Mouse (Mus musculus) CH12.LX (cell line): ENCODE measurements at regions not wholly inside any gene's neighbourhood (a gene's known extent, or its start where the extent isn't known, plus 50 kb on each side); places are given as distances from the start of the nearest gene placed in this dataset.

ENCODE experiments used
- CHD2 ChIP-seq: IDR thresholded peaks from 2 replicates; pipeline ENCODE4 v1.6.1; 2011; ENCODE audit warnings: low read length, improper control_type of control experiment
- CTCF ChIP-seq, 2 experiments: IDR thresholded peaks in 1 of 2; conservative IDR thresholded peaks in 1 of 2; 2 replicates each; pipeline ENCODE4 v1.5.1; 2011 to 2012; ENCODE audit warnings: low read depth in 2 of 2, low read length in 2 of 2, improper control_type of control experiment in 1 of 2, inconsistent platforms in 1 of 2, mild to moderate bottlenecking in 1 of 2, moderate library complexity in 1 of 2
- JUN ChIP-seq: IDR thresholded peaks from 2 replicates; pipeline ENCODE4 v1.6.1; 2011; ENCODE audit warnings: low read depth, mild to moderate bottlenecking, low read length, improper control_type of control experiment, moderate library complexity; ENCODE audit not compliant: insufficient read depth
- JUND ChIP-seq: conservative IDR thresholded peaks from 2 replicates; pipeline ENCODE4 v1.6.1; 2011; ENCODE audit warnings: low read depth, low read length, improper control_type of control experiment
- MAX ChIP-seq: IDR thresholded peaks from 2 replicates; pipeline ENCODE4 v1.6.1; 2011; ENCODE audit warnings: low read length, improper control_type of control experiment
- MAZ ChIP-seq: IDR thresholded peaks from 2 replicates; pipeline ENCODE4 v1.6.1; 2012; ENCODE audit warnings: low read depth, mild to moderate bottlenecking, inconsistent platforms, low read length, improper control_type of control experiment, moderate library complexity
- MXI1 ChIP-seq: IDR thresholded peaks from 2 replicates; pipeline ENCODE4 v1.6.1; 2011; ENCODE audit warnings: mild to moderate bottlenecking, low read depth, low read length, improper control_type of control experiment
- MYC ChIP-seq: IDR thresholded peaks from 2 replicates; pipeline ENCODE4 v1.6.1; 2011; ENCODE audit warnings: low read depth, mild to moderate bottlenecking, improper control_type of control experiment, low read length
- POLR2A ChIP-seq: IDR thresholded peaks from 2 replicates; pipeline ENCODE4 v1.6.1; 2011; ENCODE audit warnings: low read depth, mild to moderate bottlenecking, improper control_type of control experiment, low read length
- POLR2AphosphoS2 ChIP-seq: IDR thresholded peaks from 2 replicates; pipeline ENCODE4 v1.6.1; 2011; ENCODE audit warnings: low read depth, low read length, improper control_type of control experiment
- SIN3A ChIP-seq: IDR thresholded peaks from 2 replicates; pipeline ENCODE4 v1.6.1; 2012; ENCODE audit warnings: low read length, improper control_type of control experiment, inconsistent platforms
- SMC3 ChIP-seq: IDR thresholded peaks from 2 replicates; pipeline ENCODE4 v1.6.1; 2011; ENCODE audit warnings: low read depth, low read length, improper control_type of control experiment
- ZNF384 ChIP-seq: IDR thresholded peaks from 2 replicates; pipeline ENCODE4 v1.6.1; 2012; ENCODE audit warnings: low read depth, low read length, improper control_type of control experiment, inconsistent platforms

DNA sequence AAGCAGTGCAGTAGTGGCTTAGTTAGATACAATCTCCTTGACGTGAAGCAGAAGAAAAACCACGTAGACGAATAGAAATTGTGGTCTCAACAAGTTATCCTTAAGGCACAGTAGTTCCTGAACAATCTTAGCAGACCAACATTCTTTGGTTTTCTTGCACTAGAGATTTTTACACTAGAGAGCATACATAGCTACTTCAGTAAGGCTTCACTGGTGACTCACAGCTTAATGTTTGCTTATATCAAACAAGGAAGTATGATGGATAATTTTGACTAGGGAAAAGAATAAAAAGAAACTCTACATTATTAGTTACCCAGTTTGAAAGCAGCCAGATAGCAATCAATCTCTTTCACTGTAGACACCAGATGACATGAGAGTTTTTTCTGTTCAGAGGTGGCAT is 395.5 kb downstream of the Cps1 start:
- TF ChIP-seq POLR2A, result no peak
- no peak for TF ChIP-seq JUND
- TF ChIP-seq SIN3A, result no peak
- TF ChIP-seq CHD2, result no peak
- no peak for TF ChIP-seq POLR2AphosphoS2
- no peak for TF ChIP-seq CTCF (conservative IDR thresholded peaks at IDR 0.05 in 1 of 2, IDR thresholded peaks at IDR 0.05 in 1 of 2; ENCODE audit: low read depth in 2 of 2, low read length in 2 of 2)
- no peak for TF ChIP-seq MYC
- no peak for TF ChIP-seq JUN
- TF ChIP-seq MAZ, result no peak
- TF ChIP-seq MAX, result no peak
- no peak for TF ChIP-seq ZNF384
- TF ChIP-seq SMC3, result no peak
- no peak for TF ChIP-seq MXI1
